Mouse (Mus musculus) left cerebral cortex, adult 6 months (tissue): ENCODE results near the gene Dcaf6. TPM values are rescaled to one million over a fixed set of nuclear protein-coding genes. Genes with fewer than 3 reads are reported as not detected.

ENCODE experiments used
- long read RNA-seq, 2 experiments: library from polyadenylated mRNA; unstranded; transcript quantifications; one replicate each; pipeline ENCODE4 v2.0.0; 2019 to 2020
- polyA plus RNA-seq: library from polyadenylated mRNA; unstranded; fragments of <200 nt; fragmentation: Nextera tagmentation; gene quantifications from 2 replicates; pipeline ENCODE4 v1.2.3, GENCODE M21; 2021

Dcaf6 gene
- polyA plus RNA-seq: 20.1 and 20.7 TPM in 2 replicates
- long read RNA-seq, experiment 1, full-length matches to known transcripts: 50 of 99 reads
- long read RNA-seq, experiment 1, partial matches to known transcripts: 19 of 99 reads
- long read RNA-seq, experiment 1, other reads (novel, unspliced or antisense): 30 of 99 reads
- long read RNA-seq, experiment 2, full-length matches to known transcripts: 2 of 94 reads
- long read RNA-seq, experiment 2, partial matches to known transcripts: 91 of 94 reads
- long read RNA-seq, experiment 2, other reads (novel, unspliced or antisense): 1 of 94 reads

GRCm38 (mm10) chr1:165460360-165460800, at the start of gene Dcaf6, which contains the start of gene Mpc2:
Gene Dcaf6, minus strand, starts transcription at chr1:165460475.
Gene Mpc2, plus strand, starts transcription at chr1:165460637.

GRCm38 (mm10) chr1:165484688-165485233, 24.5 kb upstream of the Dcaf6 start, which contains the start of gene Adcy10:
Gene Adcy10, plus strand, starts transcription at chr1:165485183.

GRCm38 (mm10) chr1:165295489-165295888, 164.8 kb downstream of the Dcaf6 start, which contains the start of gene Gpr161:
Gene Gpr161, plus strand, starts transcription at chr1:165295789.

Other genes starting within 250 kb of the Dcaf6 start
- gene Tiprl, start 223.5 kb downstream of the Dcaf6 start, polyA plus RNA-seq: 76.6 and 108 TPM in 2 replicates
- 0.25 TPM in 2 replicates for gene Gpr161, start 164.7 kb downstream of the Dcaf6 start, polyA plus RNA-seq
- gene Mpc2, start 162 bp upstream of the Dcaf6 start, polyA plus RNA-seq: 466 and 488 TPM in 2 replicates
- gene Adcy10, start 24.7 kb upstream of the Dcaf6 start, polyA plus RNA-seq: 0.22 and 0.40 TPM in 2 replicates
- 16.0 and 20.8 TPM in 2 replicates for gene Mpzl1, start 174.1 kb upstream of the Dcaf6 start, polyA plus RNA-seq
- 2.5 and 3.5 TPM in 2 replicates for gene Rcsd1, start 249.3 kb upstream of the Dcaf6 start, polyA plus RNA-seq